In the genomic region with DNA sequence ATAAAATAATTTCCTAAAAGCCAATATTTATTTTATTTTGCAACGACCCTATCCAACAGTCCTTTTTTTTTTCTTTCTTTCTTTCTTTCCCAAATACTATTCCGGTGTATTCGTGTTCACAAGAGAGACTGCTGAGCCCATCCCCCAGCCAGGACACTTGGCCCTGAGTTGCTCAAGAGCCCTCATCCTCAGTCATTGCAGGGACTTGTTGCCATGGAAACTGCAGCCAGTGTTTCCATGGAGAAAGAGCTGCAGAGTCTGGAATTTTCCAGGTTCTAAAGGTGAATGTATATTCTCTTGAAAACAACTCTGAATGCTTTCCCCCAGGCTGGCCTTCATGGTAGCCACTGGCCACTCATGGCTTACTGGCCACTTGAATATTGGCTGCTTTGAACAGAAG, we compare ENCODE assay signal across 8 mouse cellular contexts.
DNase-seq lines count a peak whose midpoint lies in the region; ATAC-seq lines count a peak whose summit lies in the region.
"Had no signal": no experiment of that assay in that cellular context is flagged by ENCODE, and none has a peak within 500 bp of the region (broad histone marks: within the 10 kb centered on the region; RNA-seq: fewer than 3 reads in every experiment).

No protein-coding gene starts in this region.

- ATAC-seq in erythroblast, adult 5-6 weeks (replicated peaks; ENCODE audit: low FRiP score, poor library complexity, severe bottlenecking) = no peak

- intact Hi-C loops in left cerebral cortex, postnatal 10 days (cut with DNase I) = no loop called here

- DNase-seq in embryo, embryonic 9.5 days (ENCODE audit: extremely low spot score) = peak; percentile 61
- DNase-seq in frontal cortex, postnatal 10 days (ENCODE audit: low spot score in 2 of 2) = peak; percentile 46 to 54
- DNase-seq in left cerebral cortex, postnatal 10 days (ENCODE audit: extremely low spot score in 1 of 2, low spot score in 2 of 2) = peak; percentile 56 to 74
- peak; percentile 49 for DNase-seq in retina, postnatal 1 day
- DNase-seq in kidney, postnatal 4 days = no peak
- DNase-seq in T-cell, adult 2 months (ENCODE audit: low spot score) = no peak
- DNase-seq: lung, postnatal 14 days had no signal

Comparison
In these comparisons a context has a peak if more than half of its experiments do, and no peak if none do; other contexts are left out.
1. DNase-seq: peak in embryo, embryonic 9.5 days (single experiment), frontal cortex, postnatal 10 days (2 of 2), left cerebral cortex, postnatal 10 days (2 of 2) and retina, postnatal 1 day (single experiment); none in kidney, postnatal 4 days (0 of 2) and T-cell, adult 2 months (single experiment).